Mouse (Mus musculus): ENCODE data around the gene Sgce. TPM values are rescaled to one million over a fixed set of nuclear protein-coding genes. Genes with fewer than 3 reads are reported as not detected.
"Not testable (repeated sequence)": the region's sequence is repeated elsewhere in the genome, so short reads cannot be mapped to it uniquely, and the experiment has no call there.

The Sgce gene
- polyA plus RNA-seq (2014; fragmentation: Nextera tagmentation; extraction: Ambion mirVana): 62.5 and 71.3 TPM in 2 replicates

GRCm38 (mm10) chr6:4746696-4747439, at the start of gene Sgce, which contains the start of gene Peg10:
Gene Sgce (minus strand): TSS chr6:4747207.
Gene Peg10 (plus strand): TSS chr6:4747306.
- H3K9me3 ChIP-seq (ENCODE audit: control insufficient read depth, low read length): peaks cover 5% of the 10 kb centered on the region; the same call in 1 of the 2 replicates
- H3K27me3 ChIP-seq (ENCODE audit: control insufficient read depth, insufficient read depth, low read length): no peaks in the 10 kb centered on the region
- WGBS: 44% methylated on average over 35 of the region's 38 CpGs
- peak within 1 kb of the TSS; percentile 60 for H3K4me2 ChIP-seq
- DNase-seq (ENCODE audit: low spot score, missing footprints) (peak; percentile 98), ATAC-seq (ENCODE audit: low FRiP score) (peak; percentile 75)
- peak within 1 kb of the TSS; percentile 47 for H3K4me3 ChIP-seq (ENCODE audit: low read depth, low read length)
- peak within 1 kb of the TSS; percentile 82 for H3K9ac ChIP-seq (ENCODE audit: low read length)
- peak within 1 kb of the TSS; percentile 73 for H3K27ac ChIP-seq (ENCODE audit: low read depth, low read length)
- no peaks in the 10 kb centered on the region for H3K36me3 ChIP-seq (ENCODE audit: control insufficient read depth, insufficient read depth, low read length)
- H3K4me1 ChIP-seq (ENCODE audit: control insufficient read depth, insufficient read depth, low read length): peaks cover 3% of the 10 kb centered on the region; the same call in 1 of the 2 replicates

GRCm38 (mm10) chr6:4796281-4796680, 49.3 kb upstream of the Sgce start:
- Histone ChIP-seq H3K36me3 (ENCODE audit: control insufficient read depth, insufficient read depth, low read length) (no peaks in the 10 kb centered on the region), H3K27me3 (ENCODE audit: control insufficient read depth, insufficient read depth, low read length) (no peaks in the 10 kb centered on the region), H3K4me1 (ENCODE audit: control insufficient read depth, insufficient read depth, low read length) (no peaks in the 10 kb centered on the region), H3K4me2 (no peak overlapping the region), H3K9me3 (ENCODE audit: control insufficient read depth, low read length) (no peaks in the 10 kb centered on the region), H3K4me3 (ENCODE audit: low read depth, low read length) (no peak overlapping the region), H3K9ac (ENCODE audit: low read length) (no peak overlapping the region), H3K27ac (ENCODE audit: low read depth, low read length) (no peak overlapping the region)
- WGBS: 96% methylated on average over 1 of the region's 1 CpGs
- ATAC-seq (ENCODE audit: low FRiP score): no peak
- DNase-seq (ENCODE audit: low spot score, missing footprints): no peak

- Histone ChIP-seq H3K27me3 (ENCODE audit: control insufficient read depth, insufficient read depth, low read length) (no peaks in the 10 kb centered on the region), H3K4me2 (no peak overlapping the region), H3K4me3 (ENCODE audit: low read depth, low read length) (no peak overlapping the region), H3K27ac (ENCODE audit: low read depth, low read length) (no peak overlapping the region), H3K4me1 (ENCODE audit: control insufficient read depth, insufficient read depth, low read length) (no peaks in the 10 kb centered on the region), H3K36me3 (ENCODE audit: control insufficient read depth, insufficient read depth, low read length) (no peaks in the 10 kb centered on the region), H3K9ac (ENCODE audit: low read length) (no peak overlapping the region), H3K9me3 (ENCODE audit: control insufficient read depth, low read length) (no peaks in the 10 kb centered on the region)
- ATAC-seq (ENCODE audit: low FRiP score) (peak; percentile 97), DNase-seq (ENCODE audit: low spot score, missing footprints) (no peak)
- WGBS: 47% methylated on average over 2 of the region's 2 CpGs
These were observed 15.2 kb upstream of the Sgce start for GRCm38 (mm10) chr6:4762252-4762651.

GRCm38 (mm10) chr6:4761415-4762142, 14.6 kb upstream of the Sgce start:
- 50% methylated on average over 3 of the region's 3 CpGs for WGBS
- not testable (repeated sequence) for H3K4me2 ChIP-seq; H3K27ac ChIP-seq (ENCODE audit: low read depth, low read length); H3K9ac ChIP-seq (ENCODE audit: low read length); H3K4me3 ChIP-seq (ENCODE audit: low read depth, low read length); H3K27me3 ChIP-seq (ENCODE audit: control insufficient read depth, insufficient read depth, low read length); H3K36me3 ChIP-seq (ENCODE audit: control insufficient read depth, insufficient read depth, low read length); DNase-seq (ENCODE audit: low spot score, missing footprints); H3K9me3 ChIP-seq (ENCODE audit: control insufficient read depth, low read length); H3K4me1 ChIP-seq (ENCODE audit: control insufficient read depth, insufficient read depth, low read length)
- 0 out of 2 replicates have a peak, but pooled peaks have one; percentile 2 for ATAC-seq (ENCODE audit: low FRiP score)

GRCm38 (mm10) chr6:4754886-4755285, 7.9 kb upstream of the Sgce start:
- Histone ChIP-seq H3K4me3 (ENCODE audit: low read depth, low read length) (no peak overlapping the region), H3K4me1 (ENCODE audit: control insufficient read depth, insufficient read depth, low read length) (no peaks in the 10 kb centered on the region), H3K36me3 (ENCODE audit: control insufficient read depth, insufficient read depth, low read length) (peaks cover 12% of the 10 kb centered on the region; the same call in 1 of the 2 replicates), H3K27ac (ENCODE audit: low read depth, low read length) (no peak overlapping the region), H3K4me2 (no peak overlapping the region), H3K27me3 (ENCODE audit: control insufficient read depth, insufficient read depth, low read length) (no peaks in the 10 kb centered on the region), H3K9ac (ENCODE audit: low read length) (no peak overlapping the region), H3K9me3 (ENCODE audit: control insufficient read depth, low read length) (peaks cover 9% of the 10 kb centered on the region)
- DNase-seq (ENCODE audit: low spot score, missing footprints) (no peak), ATAC-seq (ENCODE audit: low FRiP score) (no peak)
- WGBS: 94% methylated on average over 16 of the region's 16 CpGs

GRCm38 (mm10) chr6:4754286-4754685, 7.3 kb upstream of the Sgce start:
- H3K27ac ChIP-seq (ENCODE audit: low read depth, low read length): no peak overlapping the region
- WGBS: 94% methylated on average over 10 of the region's 10 CpGs
- no peak overlapping the region for H3K9ac ChIP-seq (ENCODE audit: low read length)
- H3K9me3 ChIP-seq (ENCODE audit: control insufficient read depth, low read length): peaks cover 9% of the 10 kb centered on the region
- H3K36me3 ChIP-seq (ENCODE audit: control insufficient read depth, insufficient read depth, low read length): peaks cover 12% of the 10 kb centered on the region; the same call in 1 of the 2 replicates
- H3K4me2 ChIP-seq: no peak overlapping the region
- ATAC-seq (ENCODE audit: low FRiP score) (no peak), DNase-seq (ENCODE audit: low spot score, missing footprints) (no peak)
- H3K4me3 ChIP-seq (ENCODE audit: low read depth, low read length): no peak overlapping the region
- H3K27me3 ChIP-seq (ENCODE audit: control insufficient read depth, insufficient read depth, low read length): no peaks in the 10 kb centered on the region
- no peaks in the 10 kb centered on the region for H3K4me1 ChIP-seq (ENCODE audit: control insufficient read depth, insufficient read depth, low read length)

GRCm38 (mm10) chr6:4751355-4751754, 4.3 kb upstream of the Sgce start:
- no peaks in the 10 kb centered on the region for H3K27me3 ChIP-seq (ENCODE audit: control insufficient read depth, insufficient read depth, low read length)
- H3K4me1 ChIP-seq (ENCODE audit: control insufficient read depth, insufficient read depth, low read length): no peaks in the 10 kb centered on the region
- 82% methylated on average over 4 of the region's 4 CpGs for WGBS
- H3K4me3 ChIP-seq (ENCODE audit: low read depth, low read length): no peak overlapping the region
- H3K36me3 ChIP-seq (ENCODE audit: control insufficient read depth, insufficient read depth, low read length): peaks cover 12% of the 10 kb centered on the region; the same call in 1 of the 2 replicates
- DNase-seq (ENCODE audit: low spot score, missing footprints): no peak
- peaks cover 14% of the 10 kb centered on the region for H3K9me3 ChIP-seq (ENCODE audit: control insufficient read depth, low read length)
- ATAC-seq (ENCODE audit: low FRiP score): no peak
- H3K4me2 ChIP-seq: no peak overlapping the region
- H3K27ac ChIP-seq (ENCODE audit: low read depth, low read length): no peak overlapping the region
- H3K9ac ChIP-seq (ENCODE audit: low read length): no peak overlapping the region

GRCm38 (mm10) chr6:4749091-4749490, 2.1 kb upstream of the Sgce start:
- 44% methylated on average over 22 of the region's 22 CpGs for WGBS
- peak overlapping the region; percentile 47 for H3K4me3 ChIP-seq (ENCODE audit: low read depth, low read length)
- peak overlapping the region; percentile 60 for H3K4me2 ChIP-seq
- no peaks in the 10 kb centered on the region for H3K36me3 ChIP-seq (ENCODE audit: control insufficient read depth, insufficient read depth, low read length)
- ATAC-seq (ENCODE audit: low FRiP score) (peak; percentile 91), DNase-seq (ENCODE audit: low spot score, missing footprints) (peak; percentile 98)
- H3K4me1 ChIP-seq (ENCODE audit: control insufficient read depth, insufficient read depth, low read length): no peaks in the 10 kb centered on the region
- H3K27ac ChIP-seq (ENCODE audit: low read depth, low read length): no peak overlapping the region
- no peaks in the 10 kb centered on the region for H3K27me3 ChIP-seq (ENCODE audit: control insufficient read depth, insufficient read depth, low read length)
- peaks cover 5% of the 10 kb centered on the region; the same call in 1 of the 2 replicates for H3K9me3 ChIP-seq (ENCODE audit: control insufficient read depth, low read length)
- no peak overlapping the region for H3K9ac ChIP-seq (ENCODE audit: low read length)

- H3K9me3 ChIP-seq (ENCODE audit: control insufficient read depth, low read length): peaks cover 5% of the 10 kb centered on the region; the same call in 1 of the 2 replicates
- DNase-seq (ENCODE audit: low spot score, missing footprints) (peak; percentile 93), ATAC-seq (ENCODE audit: low FRiP score) (peak; percentile 51)
- no peaks in the 10 kb centered on the region for H3K27me3 ChIP-seq (ENCODE audit: control insufficient read depth, insufficient read depth, low read length)
- peak overlapping the region; percentile 47 for H3K4me3 ChIP-seq (ENCODE audit: low read depth, low read length)
- WGBS: 56% methylated on average over 15 of the region's 15 CpGs
- H3K4me2 ChIP-seq: peak overlapping the region; percentile 60
- H3K36me3 ChIP-seq (ENCODE audit: control insufficient read depth, insufficient read depth, low read length): no peaks in the 10 kb centered on the region
- H3K4me1 ChIP-seq (ENCODE audit: control insufficient read depth, insufficient read depth, low read length): no peaks in the 10 kb centered on the region
- H3K9ac ChIP-seq (ENCODE audit: low read length): peak overlapping the region; percentile 17; the same call in 1 of the 2 replicates
- no peak overlapping the region for H3K27ac ChIP-seq (ENCODE audit: low read depth, low read length)
These were observed 1.5 kb upstream of the Sgce start for GRCm38 (mm10) chr6:4748506-4748961.

All from midbrain, embryonic 11.5 days (tissue).